Mouse (Mus musculus) CD4-positive naive resting alpha-beta T cell, adult 76 days (primary cell): ENCODE results near the gene Prr29. TPM values are rescaled to one million over a fixed set of nuclear protein-coding genes. Genes with fewer than 3 reads are reported as not detected.

Experiments used
- total RNA-seq: library from RNA; stranded (reverse); gene quantifications from one replicate; pipeline ENCODE4 v1.2.4, GENCODE M21; 2023

Gene Prr29
- total RNA-seq, result not detected

DNA sequence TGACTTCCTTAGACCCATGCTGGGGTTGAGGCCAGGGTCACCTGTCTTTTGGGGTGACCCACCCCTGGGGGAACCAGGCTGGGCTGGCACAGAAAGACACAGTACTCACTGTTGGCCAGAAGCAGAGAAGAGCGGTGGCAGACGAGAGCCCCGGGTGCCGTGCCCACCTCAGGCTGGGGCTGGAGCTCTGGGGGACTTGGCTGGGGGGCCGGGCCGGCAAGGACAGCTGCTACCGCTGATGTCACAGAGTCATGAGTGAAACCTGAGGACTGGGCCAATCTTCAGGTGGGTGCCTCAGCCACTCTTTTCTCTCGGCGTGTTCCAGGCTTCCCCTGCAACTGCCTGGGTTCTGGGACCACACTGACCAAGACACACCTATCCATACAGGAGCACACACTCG lies at the start of gene Prr29:
Prr29 (plus strand) TSS at position 107 of the 400 bp plus-strand sequence.

DNA sequence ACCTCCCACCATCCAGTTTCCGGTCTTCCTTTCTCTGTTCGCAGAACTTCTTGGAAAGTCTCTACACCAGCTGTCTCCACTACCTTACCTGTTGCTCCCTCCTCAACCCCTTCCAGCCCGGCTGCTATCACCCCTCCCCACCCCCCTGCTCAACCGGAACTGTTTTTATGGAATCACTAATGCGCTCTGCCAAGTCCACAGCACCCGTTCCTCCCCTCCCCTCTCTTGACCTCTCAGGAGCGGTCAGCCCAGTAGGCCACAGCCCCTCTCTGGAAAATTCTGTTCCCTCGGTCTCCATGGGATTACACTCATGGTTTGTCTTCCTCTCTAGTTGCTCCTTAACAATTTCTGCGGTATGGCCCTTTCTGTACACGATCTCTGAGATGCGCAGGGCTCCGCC lies 12.1 kb upstream of the Prr29 start, which contains the start of gene Scn4a:
Scn4a (minus strand) TSS at position 101 of the 400 bp plus-strand sequence.

DNA sequence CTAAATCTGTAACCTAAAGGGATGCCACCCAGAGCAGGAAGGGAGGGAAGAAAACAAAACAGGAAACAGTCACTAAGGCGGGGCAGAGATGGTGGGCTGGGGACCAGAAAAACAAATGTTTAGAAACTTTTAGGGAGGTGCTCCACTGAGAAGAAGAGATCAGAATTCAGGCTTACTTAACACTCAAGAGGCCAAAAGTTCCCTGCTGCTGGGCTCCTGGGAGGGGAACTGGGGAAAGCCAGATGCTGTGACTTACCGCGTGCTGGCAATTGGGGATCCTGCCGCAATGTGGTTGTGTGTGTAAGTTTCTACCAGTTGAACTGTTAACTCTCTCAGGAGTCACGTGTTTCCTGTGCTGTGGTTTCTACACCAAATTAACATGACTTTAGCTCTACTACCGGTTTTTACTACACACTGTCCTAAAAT lies 22.5 kb downstream of the Prr29 start, which contains the start of gene Icam2:
Icam2 (minus strand) TSS at position 285 of the 426 bp plus-strand sequence.

Other genes starting within 250 kb of the Prr29 start
- 10.1 TPM for gene Gm10840, start 204.6 kb upstream of the Prr29 start, total RNA-seq
- 704 TPM for gene Limd2, start 204.6 kb upstream of the Prr29 start, total RNA-seq
- 27.3 TPM for gene Strada, start 163.3 kb upstream of the Prr29 start, total RNA-seq
- 40.0 TPM for gene Ccdc47, start 149.1 kb upstream of the Prr29 start, total RNA-seq
- 82.3 TPM for gene Ddx42, start 148.5 kb upstream of the Prr29 start, total RNA-seq
- 73.6 TPM for gene Ftsj3, start 109.4 kb upstream of the Prr29 start, total RNA-seq
- gene Psmc5, start 109.3 kb upstream of the Prr29 start, total RNA-seq, result 50.6 TPM
- gene Smarcd2, start 92.5 kb upstream of the Prr29 start, total RNA-seq, result 96.8 TPM
- gene Tcam1, start 88.8 kb upstream of the Prr29 start, total RNA-seq, result not detected
- not detected for gene Gh, start 63.6 kb upstream of the Prr29 start, total RNA-seq
- gene Cd79b, start 50.7 kb upstream of the Prr29 start, total RNA-seq, result 73.1 TPM
- 1.5 TPM for gene Scn4a, start 12.2 kb upstream of the Prr29 start, total RNA-seq
- 64.7 TPM for gene Icam2, start 22.6 kb downstream of the Prr29 start, total RNA-seq
- 19.5 TPM for gene Ern1, start 122.4 kb downstream of the Prr29 start, total RNA-seq
- 44.3 TPM for gene Tex2, start 248.0 kb downstream of the Prr29 start, total RNA-seq